Mouse (Mus musculus) adrenal gland, postnatal 36 days (tissue): Measurements from ENCODE around the gene Ak1. TPM values are rescaled to one million over a fixed set of nuclear protein-coding genes. Genes with fewer than 3 reads are reported as not detected.

Source experiments
- microRNA-seq: library from miRNA; unstranded; fragments of <30 nt; microRNA quantifications from one replicate; pipeline ENCODE4 v1.2.0, GENCODE M21; 2021
- total RNA-seq, 2 experiments: library from RNA; stranded (reverse); gene quantifications; 2 replicates each; pipeline ENCODE4 v1.2.3; 2021

Ak1 gene
- total RNA-seq, 2 experiments from 2014 or later: 49.4 to 50.0 TPM

Small RNA genes within 50 kb of the gene (microRNA-seq; reads per million reads assigned to microRNA genes)
- gene Gm47291 (not detected), gene Mir1954 (not detected)

Other genes with a start within 250 kb of the Ak1 start
- 100 to 1,000 TPM; 175 to 184 TPM for gene 1110008P14Rik, start 239.8 kb upstream of the Ak1 start, total RNA-seq
- 1 to 10 TPM; 1.1 to 3.9 TPM for gene Lcn2, start 233.5 kb upstream of the Ak1 start, total RNA-seq
- gene Ptges2, start 225.9 kb upstream of the Ak1 start, total RNA-seq: 10 to 100 TPM; 58.2 to 58.7 TPM
- gene Naif1, start 171.3 kb upstream of the Ak1 start, total RNA-seq: 1 to 10 TPM; 4.3 to 5.2 TPM
- 10 to 100 TPM; 78.8 to 99.7 TPM for gene Slc25a25, start 170.3 kb upstream of the Ak1 start, total RNA-seq
- 10 to 100 TPM; 21.5 to 34.8 TPM for gene Fam102a, start 86.4 kb upstream of the Ak1 start, total RNA-seq
- gene Dpm2, start 50.9 kb upstream of the Ak1 start, total RNA-seq: 10 to 100 TPM; 60.5 to 61.1 TPM
- gene Pip5kl1, start 47.0 kb upstream of the Ak1 start, total RNA-seq: not detected
- gene 9430097D07Rik, start 46.1 kb upstream of the Ak1 start, total RNA-seq: not detected
- 10 to 100 TPM in 1 of 2 experiments, 1 to 10 TPM in 1; 7.9 to 11.0 TPM for gene St6galnac4, start 34.7 kb upstream of the Ak1 start, total RNA-seq
- 10 to 100 TPM; 38.3 to 58.1 TPM for gene St6galnac6, start 22.0 kb upstream of the Ak1 start, total RNA-seq
- gene Eng, start 24.8 kb downstream of the Ak1 start, total RNA-seq: 10 to 100 TPM; 96.0 to 97.8 TPM
- gene Fpgs, start 82.4 kb downstream of the Ak1 start, total RNA-seq: 10 to 100 TPM; 12.8 to 14.9 TPM
- 10 to 100 TPM; 74.7 to 76.3 TPM for gene Cdk9, start 91.3 kb downstream of the Ak1 start, total RNA-seq
- gene Sh2d3c, start 99.3 kb downstream of the Ak1 start, total RNA-seq: 10 to 100 TPM; 13.0 to 18.9 TPM
- not detected for gene 6330409D20Rik, start 119.3 kb downstream of the Ak1 start, total RNA-seq
- 10 to 100 TPM; 26.7 to 32.5 TPM for gene Tor2a, start 135.5 kb downstream of the Ak1 start, total RNA-seq
- gene Ttc16, start 153.9 kb downstream of the Ak1 start, total RNA-seq: under 1 TPM; 0.10 to 0.20 TPM
- 10 to 100 TPM in 1 of 2 experiments, 1 to 10 TPM in 1; 8.3 to 12.0 TPM for gene Ptrh1, start 154.0 kb downstream of the Ak1 start, total RNA-seq
- not detected for gene Cfap157, start 162.7 kb downstream of the Ak1 start, total RNA-seq
- gene Stxbp1, start 225.5 kb downstream of the Ak1 start, total RNA-seq: 10 to 100 TPM; 21.5 to 30.6 TPM